1 mouse cellular context compared by ENCODE assay signal in the genomic region with DNA sequence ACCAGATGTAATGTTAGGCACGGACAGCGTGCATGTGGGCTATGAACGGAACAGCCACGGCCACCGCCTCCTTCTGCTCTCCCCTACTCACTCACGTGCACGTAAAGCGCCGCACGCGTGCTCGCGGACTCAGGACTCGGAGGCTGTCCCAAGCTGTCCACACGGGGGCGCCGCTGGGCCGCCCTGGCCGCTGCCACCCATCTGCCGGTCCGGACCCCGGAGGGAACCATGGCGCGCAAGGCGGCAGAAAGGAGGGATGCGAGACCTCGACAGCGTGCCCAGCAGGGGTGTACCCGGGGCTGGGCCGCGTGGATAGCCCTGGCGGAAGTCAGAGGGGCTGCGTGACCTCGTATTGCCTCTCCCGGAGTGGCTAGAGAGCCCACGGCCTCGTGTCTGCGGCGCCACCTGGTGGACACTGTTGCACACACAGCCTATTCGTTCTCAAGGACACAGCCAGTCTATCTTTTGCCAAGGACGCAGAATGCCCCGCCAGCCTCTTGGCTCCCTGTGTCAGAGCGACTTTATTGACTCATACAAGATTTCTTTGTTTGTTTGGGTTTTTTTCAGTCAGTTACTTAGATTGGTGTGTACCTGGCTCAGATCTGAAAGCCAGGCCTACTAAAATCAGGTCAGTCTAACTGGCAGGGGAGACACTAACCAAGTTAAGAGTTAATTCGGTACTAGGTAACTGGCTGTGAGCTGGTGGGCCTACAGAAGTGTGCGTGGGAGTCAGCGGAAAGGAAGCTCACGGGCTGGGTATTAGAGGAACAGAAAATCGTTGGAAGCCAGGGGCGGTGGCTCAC.
A peak's percentile ranks its signal among the peaks of the same experiment; 100 is the strongest.
TF ChIP-seq lines count a peak whose summit lies in the region.

A gene (minus strand): TSS at position 368 of the 803 bp plus-strand sequence.

TF ChIP-seq in MEL, 35 proteins besides CTCF, POLR2A, EP300 and RAD21 (continued from another document):
- TF ChIP-seq ZMIZ1 (IDR thresholded peaks at IDR 0.05; ENCODE audit: low read depth, low read length) (peak; percentile 76), GABPA (IDR thresholded peaks at IDR 0.05; ENCODE audit: low read depth, low read length) (no peak; the same call in 1 of the 2 replicates), ETS1 (IDR thresholded peaks at IDR 0.05; ENCODE audit: low read depth, low read length) (0 out of 2 replicates have a peak, but pooled peaks have one; percentile 36), MXI1 (IDR thresholded peaks at IDR 0.05; ENCODE audit: low read depth, low read length) (peak; percentile 97), TCF12 (IDR thresholded peaks at IDR 0.05; ENCODE audit: low read depth, low read length) (peak; percentile 54), TBP (IDR thresholded peaks at IDR 0.05; ENCODE audit: low read depth, low read length) (peak; percentile 66), USF2 (IDR thresholded peaks at IDR 0.05; ENCODE audit: borderline replicate concordance in 1 of 2, insufficient read depth in 1 of 2, low read depth in 1 of 2, low read length in 2 of 2) (no peak), NELFE (IDR thresholded peaks at IDR 0.05; ENCODE audit: low read depth, low read length) (peak; percentile 73), ZC3H11A (IDR thresholded peaks at IDR 0.05; ENCODE audit: low read depth, low read length) (no peak; the same call in 1 of the 2 replicates), SMC3 (IDR thresholded peaks at IDR 0.05; ENCODE audit: low read depth, low read length) (peak; percentile 56), MYC (IDR thresholded peaks at IDR 0.05; ENCODE audit: low read depth, low read length) (peak; percentile 99), ELF1 (IDR thresholded peaks at IDR 0.05; ENCODE audit: low read depth, low read length) (peak; percentile 67; the same call in 1 of the 2 replicates), MAZ (IDR thresholded peaks at IDR 0.05; ENCODE audit: low read depth, low read length) (peak; percentile 56; the same call in 1 of the 2 replicates)
